ENCODE assay signal across 9 mouse cellular contexts in genomic region chr8:12384996-12385685, GRCm38 (mm10). TPM values are rescaled to one million over a fixed set of nuclear protein-coding genes. Genes with fewer than 3 reads are reported as not detected.
DNase-seq lines count a peak whose midpoint lies in the region; ATAC-seq lines count a peak whose summit lies in the region.
"Had no signal": no experiment of that assay in that cellular context is flagged by ENCODE, and none has a peak within 500 bp of the region (broad histone marks: within the 10 kb centered on the region; RNA-seq: fewer than 3 reads in every experiment).

No protein-coding gene starts in this region.

- under 1% methylated on average over 56 of the region's 57 CpGs for WGBS in limb, embryonic 15.5 days

- H3K9ac ChIP-seq in limb, embryonic 15.5 days: no peak overlapping the region

- no peaks in the 10 kb centered on the region for H3K9me3 ChIP-seq in limb, embryonic 15.5 days

- H3K4me1 ChIP-seq in limb, embryonic 15.5 days: peaks cover 27% of the 10 kb centered on the region

- H3K27me3 ChIP-seq in limb, embryonic 15.5 days: peaks cover 96% of the 10 kb centered on the region

- peak; percentile 15 to 41 for DNase-seq in cerebellum, postnatal 25 days
- DNase-seq in cerebellum, adult 9-10 months: no peak
- DNase-seq in testis, postnatal 10 days (ENCODE audit: low spot score): peak; percentile 50
- DNase-seq in testis, postnatal 14 days (ENCODE audit: low spot score): no peak
- no peak for DNase-seq in layer of hippocampus, adult 11-12 months (ENCODE audit: low spot score)

- H3K27ac ChIP-seq in limb, embryonic 15.5 days: no peak overlapping the region

- H3K36me3 ChIP-seq in limb, embryonic 15.5 days: no peaks in the 10 kb centered on the region

- H3K4me3 ChIP-seq in limb, embryonic 15.5 days: peak overlapping the region; percentile 26

- peak overlapping the region; percentile 45 for H3K4me2 ChIP-seq in limb, embryonic 15.5 days

- 0 out of 2 replicates have a peak, but pooled peaks have one; percentile 26 for ATAC-seq in limb, embryonic 15.5 days (ENCODE audit: insufficient number of reproducible peaks, low FRiP score, low TSS enrichment, low read depth)
- ATAC-seq in megakaryocyte progenitor cell, adult 5-6 weeks (replicated peaks; ENCODE audit: poor library complexity): no peak
- ATAC-seq in activated CD4-positive, CD25-positive, alpha-beta regulatory T cell, adult 4 months: no peak

RNA-seq across cellular contexts. Expression of gene Sox1, which starts 10.0 kb away (rescaled TPM):
- not detected in 2 replicates for polyA plus RNA-seq in limb, embryonic 15.5 days (2015; fragmentation: Nextera tagmentation; extraction: Ambion mirVana)
- total RNA-seq in megakaryocyte progenitor cell, adult 5-6 weeks (2015): not detected in 2 replicates
- not detected in 2 replicates for total RNA-seq in megakaryocyte progenitor cell, adult 5-6 weeks (2017)
- not detected for polyA plus RNA-seq in activated CD4-positive, CD25-positive, alpha-beta regulatory T cell, adult 4 months (2017; shearing (Covaris generic))
- polyA plus RNA-seq: C2C12 had no signal

Comparison
In these comparisons a context has a peak if more than half of its experiments do, and no peak if none do; other contexts are left out.
1. DNase-seq: peak in cerebellum, postnatal 25 days (2 of 2) and testis, postnatal 10 days (single experiment); none in cerebellum, adult 9-10 months (single experiment), testis, postnatal 14 days (single experiment) and layer of hippocampus, adult 11-12 months (single experiment).